Mouse (Mus musculus) natural killer cell, adult 2 months (primary cell): ENCODE measurements around the gene Siah2.

Source experiments
- DNase-seq, 2 experiments: peaks; one replicate each; pipeline ENCODE4 v3.0.0; 2022; ENCODE audit warnings: low spot score in 2 of 2

Gene Siah2

DNA sequence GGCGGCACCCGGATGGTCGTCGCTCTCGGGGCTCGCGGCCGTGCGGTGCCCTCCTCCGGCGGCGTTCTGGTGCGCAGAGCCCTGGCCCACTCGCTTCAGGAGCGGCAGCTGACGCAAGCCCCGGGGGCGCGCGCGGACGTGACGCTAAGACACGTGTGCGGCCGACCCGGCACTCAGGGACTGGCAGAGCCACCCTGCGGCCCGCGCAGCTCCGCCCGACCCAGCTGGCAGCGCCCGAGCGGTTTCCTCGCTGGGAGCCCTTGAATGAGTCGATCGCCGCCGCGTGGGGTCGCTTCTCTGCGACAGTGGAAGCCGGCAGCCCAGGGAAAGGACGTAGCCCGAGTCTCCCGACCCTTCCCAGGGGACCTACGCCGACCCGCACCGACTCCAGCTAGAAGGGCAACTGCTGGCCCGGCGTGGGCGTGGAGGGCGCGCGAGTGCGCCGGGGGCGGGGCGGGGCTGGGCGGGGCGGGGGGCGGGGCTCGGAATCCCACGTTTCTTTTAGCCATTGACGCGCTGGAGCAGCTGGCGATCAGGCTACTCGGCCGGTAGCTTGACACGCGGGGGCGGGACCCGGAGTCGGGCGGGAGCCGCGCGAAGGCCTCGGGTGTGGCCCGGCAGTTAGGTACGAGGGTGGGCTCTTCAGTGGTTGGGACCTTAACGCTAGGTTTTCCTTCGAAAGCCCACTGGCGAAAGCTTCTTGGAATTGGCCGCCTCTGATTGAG, at the start of gene Siah2:
Gene Siah2 (minus strand): TSS at position 404 of the 725 bp plus-strand sequence.
- DNase-seq: peak; percentile 87 to 92

DNA sequence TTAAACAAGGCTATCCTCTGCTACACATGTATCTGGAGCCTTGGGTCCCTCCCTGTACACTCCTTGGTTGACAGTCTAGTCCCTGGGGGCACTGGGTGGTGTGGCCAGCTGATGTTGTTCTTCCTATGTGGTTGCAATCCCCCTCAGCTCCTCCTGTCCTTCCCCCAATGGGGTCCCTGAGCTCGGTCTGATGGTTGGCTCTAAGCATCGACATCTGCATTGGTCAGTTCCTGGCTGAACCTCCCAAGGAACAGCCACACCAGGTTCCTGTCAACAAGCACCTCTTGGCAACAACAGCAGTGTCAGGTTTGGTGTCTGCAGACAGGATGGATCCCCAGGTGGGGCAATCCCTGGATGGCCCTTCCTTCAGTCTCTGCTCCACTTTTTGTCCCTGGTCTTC, 47.3 kb upstream of the Siah2 start:
- no peak for DNase-seq

DNA sequence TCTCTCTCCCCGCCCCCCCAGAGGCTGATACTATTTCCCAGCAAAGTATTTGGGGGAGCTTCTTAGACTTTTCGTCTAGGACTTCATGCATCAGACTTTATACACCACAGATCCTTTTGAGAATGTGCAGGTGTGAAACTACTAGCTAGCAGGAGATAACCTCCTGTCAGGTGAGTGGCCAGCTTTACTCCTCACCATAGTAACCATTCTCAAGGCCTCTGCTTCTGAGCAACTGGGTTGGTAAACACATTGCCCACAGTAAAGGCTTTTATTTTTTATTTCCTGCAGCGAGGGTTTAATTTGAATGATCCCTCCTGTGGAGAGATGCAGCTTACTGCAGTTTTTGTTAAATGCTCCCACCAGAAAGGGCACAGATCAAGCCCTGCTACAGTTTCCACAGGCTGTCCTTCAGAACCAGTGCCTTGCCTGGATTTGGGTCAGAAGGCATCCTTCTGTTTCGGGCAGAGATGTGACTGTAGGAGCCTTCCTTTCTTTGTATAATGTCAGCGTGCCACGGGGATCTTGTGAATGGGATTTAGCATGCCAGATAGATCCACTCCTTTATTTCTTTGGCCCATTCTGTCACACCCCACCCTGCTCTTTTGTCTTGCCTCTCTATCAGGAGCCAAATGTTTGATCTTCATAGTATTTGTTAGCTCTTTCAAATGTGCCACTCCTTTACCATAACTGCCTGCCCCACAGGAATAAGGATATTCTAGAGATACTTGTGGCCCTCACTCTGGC, 46.3 kb upstream of the Siah2 start:
- DNase-seq: no peak

DNA sequence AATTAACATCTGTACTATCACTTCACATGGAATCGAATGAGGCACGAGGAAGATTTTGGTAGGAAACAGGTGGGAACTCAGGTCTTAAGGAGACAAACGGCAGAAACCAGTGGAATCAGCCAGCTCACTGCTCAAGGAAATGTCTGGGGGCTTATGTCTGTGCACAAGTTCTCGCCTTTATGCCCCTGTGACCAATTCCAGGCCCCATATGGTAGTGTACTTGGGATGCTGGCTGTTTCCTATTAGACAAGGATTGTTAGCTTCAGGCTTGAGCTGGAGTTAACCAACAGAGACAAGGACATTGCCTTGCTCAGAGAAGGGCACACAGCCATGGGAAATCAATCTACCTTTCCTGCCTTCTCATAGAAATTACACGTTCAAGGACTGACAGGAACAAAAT, 39.3 kb upstream of the Siah2 start:
- DNase-seq: no peak

DNA sequence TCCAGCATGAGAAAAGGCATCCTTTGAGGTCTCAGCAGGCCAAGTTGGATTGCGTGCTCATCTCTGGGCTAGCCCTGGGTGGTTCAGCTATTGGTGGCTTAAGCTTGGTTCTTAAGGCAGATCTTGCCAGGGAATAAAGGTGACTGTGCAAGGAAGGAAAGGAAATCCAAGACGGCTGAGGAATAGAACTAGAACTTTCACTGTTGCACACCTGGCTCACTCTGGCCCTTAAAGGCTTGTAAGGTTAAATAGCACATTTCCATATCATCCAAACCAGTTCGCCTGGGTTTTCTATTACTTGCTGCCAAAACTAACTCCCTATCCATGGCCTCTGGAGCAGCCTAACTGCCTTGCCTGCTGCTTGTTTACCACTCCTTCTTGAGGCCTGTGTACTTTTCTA, 38.4 kb upstream of the Siah2 start:
- no peak for DNase-seq

DNA sequence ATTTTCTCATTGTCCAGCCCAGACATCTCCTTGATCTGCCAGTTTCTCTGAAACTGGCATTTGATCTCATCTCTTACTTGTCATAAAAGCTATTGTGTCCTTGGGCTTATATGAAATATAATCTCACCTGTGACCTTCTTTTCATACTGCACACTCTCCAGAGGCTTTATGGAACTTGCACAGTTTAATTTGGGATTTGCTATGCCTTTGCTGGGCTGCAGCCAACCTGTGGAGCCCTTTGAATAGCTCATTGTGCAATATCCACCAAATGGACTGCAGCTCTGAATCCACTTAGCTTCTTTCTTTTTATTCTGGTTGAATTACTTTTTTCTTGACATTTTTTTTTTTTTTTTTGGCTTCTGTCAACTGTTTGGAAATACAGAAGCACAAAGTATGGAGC, 37.3 kb upstream of the Siah2 start:
- DNase-seq: no peak

DNA sequence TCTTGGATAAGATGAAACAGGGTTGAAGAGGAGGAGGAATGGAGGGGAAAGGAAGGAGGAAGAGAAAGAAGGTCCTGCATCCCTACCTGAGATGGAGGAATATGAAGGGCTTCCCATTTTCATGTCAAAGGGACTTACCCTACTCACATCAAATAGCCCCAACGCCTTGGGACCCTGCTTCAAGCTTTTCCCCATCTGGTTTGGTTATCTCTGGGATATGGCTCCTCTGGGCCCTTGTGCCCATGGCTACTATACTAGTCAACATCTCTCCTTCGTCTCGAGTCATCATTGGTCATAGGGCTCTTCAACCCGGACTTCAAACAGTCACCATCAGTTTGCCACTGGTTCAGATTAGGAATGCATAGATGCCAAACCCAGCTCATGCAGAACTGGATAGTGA, 35.4 kb upstream of the Siah2 start:
- DNase-seq: no peak

DNA sequence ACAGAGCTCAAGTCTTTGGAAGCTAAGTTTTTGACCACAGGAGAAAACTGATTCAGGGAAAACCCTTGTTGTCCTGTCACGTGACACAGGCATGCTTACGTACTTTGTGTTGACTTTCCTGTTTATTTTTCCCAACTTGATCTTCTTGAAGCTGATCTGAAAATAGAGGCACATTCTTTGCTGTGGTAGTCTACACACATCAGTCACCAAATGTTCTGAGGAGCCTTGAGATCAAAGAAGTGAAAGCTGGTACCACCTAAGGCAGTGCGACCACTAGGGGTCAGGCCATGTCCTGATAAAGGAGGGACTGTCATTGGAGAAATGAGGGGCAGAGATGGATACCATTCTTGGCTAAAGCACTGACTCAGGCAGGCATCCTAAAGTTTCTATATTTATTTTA, 34.8 kb upstream of the Siah2 start:
- DNase-seq: peak in 1 of 2 experiments; percentile 9

DNA sequence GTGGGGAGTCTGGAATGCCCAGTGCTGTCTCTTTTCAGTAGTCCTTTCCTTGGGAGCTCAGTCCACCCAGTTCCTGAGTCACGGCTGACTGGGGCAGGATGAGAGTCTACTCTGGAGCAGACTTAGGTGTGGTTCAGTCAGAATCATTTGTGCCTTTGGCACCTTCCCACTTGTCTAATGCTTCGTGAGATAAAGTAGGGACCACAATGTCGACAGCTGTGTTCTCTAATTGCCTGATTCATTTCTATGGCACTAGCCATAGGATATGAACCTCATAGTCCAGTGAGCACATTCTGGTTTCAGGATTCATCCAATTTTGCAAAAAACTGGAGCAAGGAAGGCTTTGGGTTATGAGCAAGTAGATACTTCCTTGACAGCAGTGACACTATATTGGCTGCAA, 34.2 kb upstream of the Siah2 start:
- DNase-seq: no peak

DNA sequence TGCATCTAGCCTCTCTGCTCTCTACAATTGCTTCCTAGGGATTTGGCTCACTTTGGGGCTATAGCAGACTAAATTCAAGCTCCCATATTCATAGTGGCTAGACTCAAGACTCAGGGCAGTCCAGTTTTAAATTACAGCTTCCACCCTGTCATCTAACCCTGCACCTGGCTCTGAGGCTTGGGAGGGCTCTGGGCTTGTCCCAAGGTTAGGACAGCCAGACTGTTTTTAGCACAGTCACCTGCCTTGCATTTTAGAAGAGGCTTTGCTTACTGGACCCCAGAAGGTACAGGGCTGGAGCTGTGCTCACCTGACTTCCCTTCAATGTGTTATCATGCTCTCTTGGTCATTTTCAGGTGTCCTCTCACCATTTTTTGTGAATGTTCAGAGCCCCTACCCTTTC, 32.6 kb upstream of the Siah2 start:
- no peak for DNase-seq

DNA sequence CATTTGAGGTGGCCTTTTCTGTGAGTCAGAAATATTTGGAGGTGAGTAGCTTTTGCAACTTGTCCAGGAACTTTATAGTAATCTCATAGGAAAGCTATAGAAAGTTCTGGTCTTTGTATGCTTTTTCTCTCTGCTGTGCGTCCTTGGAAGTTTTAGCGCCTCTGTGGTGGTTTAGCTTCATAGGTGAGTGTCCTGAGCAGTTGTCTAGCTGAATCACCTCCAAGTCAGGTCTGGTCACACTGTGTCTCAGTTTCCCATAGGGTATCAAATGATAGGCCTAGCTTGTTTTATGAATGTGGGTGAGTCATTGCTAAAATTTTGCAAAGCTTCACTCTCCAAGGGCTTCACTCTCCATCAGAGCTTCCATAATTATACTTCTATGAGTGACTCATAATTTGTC, 31.5 kb upstream of the Siah2 start:
- no peak for DNase-seq

DNA sequence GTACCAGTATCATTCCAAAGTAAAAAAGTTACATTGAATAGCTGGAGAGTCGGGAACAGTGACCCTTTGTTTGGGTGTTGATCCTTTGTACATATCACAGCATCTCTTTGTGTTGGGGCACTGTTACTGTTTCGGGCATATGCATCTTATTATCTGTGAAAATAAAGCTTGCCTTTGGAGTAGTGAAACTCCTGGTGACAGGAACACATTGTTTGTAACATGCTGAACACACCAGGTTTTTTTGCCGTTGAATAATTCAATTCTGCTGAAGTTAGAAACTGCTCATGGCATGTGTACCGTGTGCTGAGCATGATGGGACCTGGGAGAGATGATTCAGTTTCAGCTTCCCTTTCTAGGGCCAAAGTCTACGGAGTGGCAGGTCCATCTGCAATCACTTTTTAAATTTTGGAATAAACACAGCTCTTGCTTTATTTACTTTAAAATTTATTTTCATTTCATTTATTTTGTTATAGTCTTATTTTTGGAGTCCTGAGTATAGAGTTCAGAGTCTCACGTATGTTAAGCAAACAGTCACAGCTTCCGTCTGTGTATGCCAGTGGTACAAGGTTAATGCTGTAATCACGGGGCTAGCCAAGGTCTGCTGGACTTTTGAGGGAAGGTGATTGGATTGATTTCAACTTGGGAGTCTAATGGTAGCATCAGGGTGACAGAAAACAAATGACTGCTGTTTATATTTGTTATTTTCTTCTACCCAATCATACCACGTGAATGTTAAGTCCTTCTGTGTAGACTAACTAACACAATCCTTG, 27.4 kb upstream of the Siah2 start:
- no peak for DNase-seq

DNA sequence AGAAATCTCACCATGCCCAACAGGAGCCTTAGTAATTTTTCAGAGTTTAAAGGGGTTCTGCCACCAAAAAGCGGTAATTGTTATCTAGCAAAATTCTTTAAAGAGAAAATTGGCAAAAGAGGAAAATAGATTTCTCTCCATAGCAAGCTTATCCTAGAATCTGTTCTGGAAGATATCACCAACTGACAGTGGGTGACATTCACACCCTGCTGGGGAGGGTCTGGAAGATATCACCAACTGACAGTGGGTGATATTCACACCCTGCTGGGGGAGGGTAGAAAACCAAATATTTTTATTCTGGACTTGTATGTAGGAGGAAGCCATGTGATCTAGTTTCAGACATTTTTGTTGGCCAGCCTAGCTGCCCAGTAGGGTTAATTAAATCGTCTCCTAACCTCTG, 24.5 kb upstream of the Siah2 start:
- no peak for DNase-seq

DNA sequence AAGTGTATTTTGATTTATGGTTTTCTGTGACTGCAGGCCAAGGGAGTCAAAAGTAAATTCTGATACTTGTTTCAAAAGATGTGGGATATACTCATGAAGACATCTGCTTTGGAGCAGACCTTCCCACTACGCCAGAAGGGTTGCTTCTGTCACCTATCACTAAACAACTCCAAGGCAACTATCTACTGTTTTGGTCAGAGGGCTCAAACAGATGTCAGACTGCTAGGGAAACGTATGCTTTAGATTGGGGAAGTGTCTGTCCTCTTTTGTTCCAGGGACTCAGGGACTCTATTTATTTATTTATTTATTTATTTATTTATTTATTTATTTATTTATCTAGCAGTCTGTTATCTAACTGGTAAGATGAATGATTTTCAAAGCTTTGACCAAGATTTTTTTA, 22.6 kb upstream of the Siah2 start:
- DNase-seq: no peak

DNA sequence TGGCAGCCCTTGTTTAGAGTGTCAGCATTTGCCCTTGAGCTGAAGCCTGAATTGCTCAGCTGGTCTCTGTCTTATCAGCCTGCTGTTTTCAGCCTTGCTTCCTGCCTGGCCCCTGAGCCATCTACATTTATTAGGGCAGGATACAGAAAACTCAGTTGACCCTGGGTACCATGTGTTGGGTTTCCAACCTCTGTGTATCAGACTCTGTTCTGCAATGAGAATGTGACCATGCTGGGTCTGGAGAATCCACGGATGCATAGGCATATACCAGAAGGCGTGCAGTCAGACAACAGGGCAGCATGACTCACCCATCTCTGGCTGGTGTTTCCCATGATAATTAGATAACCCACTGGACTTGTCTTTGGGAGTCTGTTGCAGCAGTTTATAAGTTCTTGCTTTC, 21.8 kb upstream of the Siah2 start:
- DNase-seq: no peak

DNA sequence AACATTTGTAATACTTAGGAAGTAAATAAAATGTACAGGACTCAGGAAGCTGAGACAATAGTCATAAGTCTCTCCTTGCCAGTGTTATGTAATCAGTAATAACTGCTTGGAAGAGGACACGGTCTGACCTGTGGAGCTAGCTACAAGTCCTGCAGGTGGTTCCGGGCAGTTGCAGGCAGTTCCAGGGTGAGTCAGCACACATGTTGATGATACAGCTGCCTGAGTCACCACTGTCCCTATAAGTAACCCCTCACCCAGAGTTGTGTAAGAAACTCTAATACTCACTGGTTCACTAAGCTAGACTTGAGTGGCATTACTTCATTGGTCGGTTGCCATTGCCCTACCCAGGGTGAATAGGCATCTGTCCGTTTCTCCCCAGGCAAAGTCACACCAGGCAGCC, 21.0 kb upstream of the Siah2 start:
- no peak for DNase-seq

DNA sequence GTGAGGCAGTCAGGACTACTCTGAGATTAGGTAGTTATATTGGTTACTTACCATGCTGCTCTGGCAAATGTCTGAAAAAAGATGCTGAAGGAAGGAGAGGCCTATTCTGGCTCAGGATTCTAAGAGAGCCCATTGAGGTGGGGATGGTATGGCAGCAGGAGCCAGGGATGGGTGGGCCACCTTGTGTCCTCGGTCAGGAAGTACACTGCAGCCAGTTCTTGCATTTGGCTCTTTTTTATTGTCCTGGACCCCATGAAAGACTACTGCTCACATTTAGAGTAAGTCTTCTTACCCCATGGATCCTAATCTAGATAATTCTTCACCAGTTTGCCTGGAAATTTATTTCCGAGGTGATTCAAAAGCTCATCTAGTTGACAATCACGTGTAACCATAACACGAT, 12.3 kb upstream of the Siah2 start:
- no peak for DNase-seq

DNA sequence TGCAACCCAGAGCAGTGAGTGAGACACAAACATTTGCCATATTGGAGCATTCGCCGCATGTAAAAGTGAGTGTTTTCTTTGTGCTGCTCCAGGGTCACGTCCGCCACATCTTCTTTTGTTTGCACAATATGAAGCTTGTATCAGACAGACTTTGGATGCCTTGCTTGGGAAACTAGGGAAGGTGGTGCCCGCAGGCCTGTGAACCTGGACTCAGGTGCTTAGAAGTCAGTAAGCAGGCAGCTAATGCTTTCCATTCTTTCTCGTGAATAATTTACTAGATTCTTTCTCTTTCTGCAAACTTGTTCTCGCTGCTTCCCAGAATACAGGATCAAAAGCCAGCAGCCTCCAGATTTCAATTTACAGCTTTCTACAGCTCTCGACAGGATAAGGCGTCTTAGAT, 11.5 kb upstream of the Siah2 start:
- no peak for DNase-seq

DNA sequence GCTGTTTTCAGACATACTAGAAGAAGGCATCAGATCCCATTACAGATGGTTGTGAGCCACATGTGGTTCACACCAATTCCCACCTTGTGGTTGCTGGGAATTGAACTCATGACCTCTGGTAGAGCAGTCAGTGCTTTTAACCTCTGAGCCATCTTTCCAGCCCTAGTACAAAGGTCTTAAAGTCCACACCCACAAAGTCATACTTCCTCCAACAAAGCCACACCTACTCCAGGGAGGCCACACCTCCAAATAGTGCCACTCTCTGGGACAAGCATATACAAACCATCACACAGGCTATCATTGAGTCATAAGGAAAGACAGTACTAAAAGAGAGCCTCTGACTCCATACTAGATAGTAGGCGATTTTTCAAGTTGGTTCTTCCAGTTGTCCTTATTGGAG, 10.1 kb upstream of the Siah2 start:
- no peak for DNase-seq

DNA sequence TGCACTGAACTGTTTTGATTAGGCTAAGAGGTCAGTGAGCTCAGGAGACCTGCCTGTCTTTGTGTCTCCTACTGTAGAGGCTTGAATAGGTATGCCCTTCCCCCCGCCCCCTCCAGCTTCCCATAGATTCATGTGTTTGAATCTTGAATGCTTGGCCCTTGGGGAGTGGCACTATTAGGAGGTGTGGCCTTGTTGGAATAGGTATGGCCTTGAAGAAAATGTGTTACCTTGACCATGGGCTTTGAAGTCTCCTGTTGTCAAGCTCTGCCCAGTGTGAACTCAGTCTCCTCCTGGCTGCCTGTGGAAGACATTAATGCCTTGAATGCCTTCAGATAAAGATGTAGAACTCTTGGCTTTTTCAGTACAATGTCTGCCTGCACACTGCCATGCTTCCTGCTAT, 9.2 kb upstream of the Siah2 start:
- DNase-seq: no peak

DNA sequence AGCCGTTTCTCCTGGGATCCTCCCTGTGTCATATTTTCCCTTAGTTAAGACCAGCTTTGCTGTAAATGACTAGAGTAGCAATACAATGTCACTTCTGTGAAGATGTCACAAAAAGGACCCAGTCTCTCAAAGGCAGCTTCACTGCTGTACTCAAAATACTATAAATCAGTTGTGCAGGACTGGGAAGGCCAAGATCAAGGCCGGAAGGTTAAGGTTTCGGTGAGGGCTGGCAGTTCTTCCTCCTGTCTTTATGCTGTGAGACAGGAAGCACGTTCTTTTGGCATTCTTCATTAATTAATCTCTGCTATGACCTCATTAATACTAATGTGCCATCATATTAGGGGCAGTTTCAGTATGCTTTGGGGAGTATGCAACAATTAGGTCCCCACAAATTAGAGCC, 5.7 kb upstream of the Siah2 start:
- DNase-seq: no peak

DNA sequence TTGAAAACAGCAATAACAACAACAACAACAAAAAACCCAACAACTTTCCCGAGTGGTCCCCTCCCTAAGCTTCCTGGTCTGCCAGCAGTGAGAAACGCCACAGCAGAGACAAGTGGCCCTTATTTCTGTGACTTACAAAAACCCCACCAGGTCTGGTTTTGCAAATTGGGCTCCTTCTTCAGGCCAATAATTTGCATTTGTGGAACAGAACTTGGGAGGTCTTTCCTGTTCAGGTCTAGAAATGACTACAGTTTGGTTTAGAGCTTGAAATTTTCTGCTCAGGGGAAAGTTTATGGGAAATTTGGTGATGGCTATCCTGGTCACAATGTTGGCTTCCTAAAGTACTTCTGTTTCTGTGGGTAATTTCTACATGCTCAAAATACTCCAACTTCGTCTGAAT, 4.6 kb upstream of the Siah2 start:
- DNase-seq: no peak

DNA sequence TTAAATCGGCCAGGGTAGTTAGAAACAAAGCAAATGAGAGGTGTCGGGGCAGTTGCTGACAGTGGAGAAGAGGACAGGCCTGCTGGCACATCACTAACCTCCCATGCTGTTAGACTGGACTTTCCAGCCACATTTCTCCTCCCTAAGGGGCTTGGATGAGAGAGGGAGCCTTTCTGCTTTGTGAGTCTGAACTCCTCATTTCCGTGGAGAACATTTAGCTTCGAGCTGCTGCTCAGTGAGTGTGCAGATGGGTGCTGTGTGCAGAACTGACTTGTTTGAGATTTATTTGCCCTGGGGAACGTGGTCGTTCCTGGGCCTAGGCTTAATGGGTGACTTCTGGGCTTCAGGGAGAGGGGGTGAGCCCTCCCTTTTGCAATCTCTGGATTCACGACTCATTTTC, 3.3 kb upstream of the Siah2 start:
- no peak for DNase-seq
